Mouse (Mus musculus) midbrain, postnatal 0 days (tissue): ENCODE measurements at regions not wholly inside any gene's neighbourhood (a gene's known extent, or its start where the extent isn't known, plus 50 kb on each side); places are given as distances from the start of the nearest gene placed in this dataset.
"Not testable (repeated sequence)": the region's sequence is repeated elsewhere in the genome, so short reads cannot be mapped to it uniquely, and the experiment has no call there.

Experiments used
- ATAC-seq: fragments of 200-750 bp; cut with Nextera tagmentation; 2 replicates; pipeline ENCODE4 v1.8.0; 2017; ENCODE audit warnings: moderate number of reproducible peaks, mild to moderate bottlenecking, moderate TSS enrichment, moderate library complexity; ENCODE audit not compliant: low FRiP score
- DNase-seq: peaks from one replicate; pipeline ENCODE4 v3.0.0-alpha.2; 2015; ENCODE audit warnings: low spot score
- H3K27ac ChIP-seq: fragments of 300-500 bp; sonication (generic); 2 replicates; pipeline ENCODE4 v1.5.1; 2014; ENCODE audit warnings: low read depth, mild to moderate bottlenecking, low read length, mixed read lengths
- H3K27me3 ChIP-seq: fragments of 300-500 bp; sonication (generic); 2 replicates; pipeline ENCODE4 v1.6.1; 2014; ENCODE audit warnings: low read length, control low read depth, mixed read lengths; ENCODE audit not compliant: insufficient read depth
- H3K36me3 ChIP-seq: fragments of 300-500 bp; sonication (generic); 2 replicates; pipeline ENCODE4 v1.6.1; 2014; ENCODE audit warnings: low read length, control low read depth, mixed read lengths; ENCODE audit not compliant: insufficient read depth
- H3K4me1 ChIP-seq: fragments of 300-500 bp; sonication (generic); 2 replicates; pipeline ENCODE4 v1.6.1; 2014; ENCODE audit warnings: mild to moderate bottlenecking, control low read depth, antibody characterized with exemption, low read length, mixed read lengths; ENCODE audit not compliant: insufficient read depth
- H3K4me2 ChIP-seq: fragments of 300-500 bp; sonication (generic); 2 replicates; pipeline ENCODE4 v1.6.1; 2014; ENCODE audit warnings: low read depth, mild to moderate bottlenecking, low read length, mixed read lengths; ENCODE audit not compliant: poor library complexity, severe bottlenecking
- H3K4me3 ChIP-seq: fragments of 300-500 bp; sonication (generic); 2 replicates; pipeline ENCODE4 v1.5.1; 2014; ENCODE audit warnings: low read depth, mild to moderate bottlenecking, low read length, moderate library complexity
- H3K9ac ChIP-seq: fragments of 300-500 bp; sonication (generic); replicated peaks from 2 replicates; pipeline ENCODE4 v1.6.1; 2014; ENCODE audit warnings: mild to moderate bottlenecking, low read length, moderate library complexity, mixed read lengths; ENCODE audit not compliant: poor library complexity, severe bottlenecking
- H3K9me3 ChIP-seq: fragments of 300-500 bp; sonication (generic); 2 replicates; pipeline ENCODE4 v1.6.1; 2016; ENCODE audit warnings: low read length, control low read depth
- CTCF ChIP-seq: IDR thresholded peaks from 2 replicates; pipeline ENCODE4 v1.5.1; 2016; ENCODE audit warnings: antibody characterized with exemption, mild to moderate bottlenecking
- WGBS: fragments of 180-500 bp; shearing (Covaris S2); extraction: QIAGEN DNeasy Blood & Tissue Kit; methylation state at CpG from one replicate; pipeline ENCODE4 v1.1.7; 2014; 5-methylcytosine and 5-hydroxymethylcytosine counted together

- DNase-seq = no peak
- no peak overlapping the region for H3K27ac ChIP-seq
- no peak overlapping the region for H3K4me2 ChIP-seq
- no peak overlapping the region for H3K4me3 ChIP-seq
- TF ChIP-seq CTCF = no peak
- no peaks in the 10 kb centered on the region for H3K9me3 ChIP-seq
- no peak overlapping the region for H3K9ac ChIP-seq
- no peaks in the 10 kb centered on the region for H3K4me1 ChIP-seq
- H3K27me3 ChIP-seq = no peaks in the 10 kb centered on the region
- no peak for ATAC-seq
- no peaks in the 10 kb centered on the region for H3K36me3 ChIP-seq
- 46% methylated on average over 5 of the region's 5 CpGs for WGBS
Measured at GRCm38 (mm10) chr5:4335683-4336082, 143.5 kb downstream of the Mterf1b start.

- TF ChIP-seq CTCF = no peak
- Histone ChIP-seq H3K27me3 (no peaks in the 10 kb centered on the region), H3K9ac (no peak overlapping the region), H3K4me3 (no peak overlapping the region), H3K4me2 (no peak overlapping the region), H3K4me1 (no peaks in the 10 kb centered on the region), H3K9me3 (no peaks in the 10 kb centered on the region), H3K36me3 (no peaks in the 10 kb centered on the region), H3K27ac (no peak overlapping the region)
- 32% methylated on average over 6 of the region's 6 CpGs for WGBS
- no peak for ATAC-seq
- no peak for DNase-seq
Measured at GRCm38 (mm10) chr5:4341956-4342355, 149.8 kb downstream of the Mterf1b start.

GRCm38 (mm10) chr5:4344458-4344857 lies 152.3 kb downstream of the Mterf1b start:
- no peak for TF ChIP-seq CTCF

GRCm38 (mm10) chr5:4348334-4348733 lies 156.2 kb downstream of the Mterf1b start:
- Histone ChIP-seq H3K4me1 (no peaks in the 10 kb centered on the region), H3K9ac (no peak overlapping the region), H3K27me3 (no peaks in the 10 kb centered on the region), H3K36me3 (no peaks in the 10 kb centered on the region), H3K4me3 (no peak overlapping the region), H3K4me2 (no peak overlapping the region), H3K27ac (no peak overlapping the region), H3K9me3 (no peaks in the 10 kb centered on the region)
- 81% methylated on average over 4 of the region's 4 CpGs for WGBS
- no peak for TF ChIP-seq CTCF
- DNase-seq (no peak), ATAC-seq (no peak)

More at GRCm38 (mm10) chr5:4344458-4344857, 152.3 kb downstream of the Mterf1b start:
- ATAC-seq (no peak), DNase-seq (no peak)
- Histone ChIP-seq H3K27me3 (no peaks in the 10 kb centered on the region), H3K9me3 (no peaks in the 10 kb centered on the region), H3K27ac (no peak overlapping the region), H3K36me3 (no peaks in the 10 kb centered on the region), H3K4me3 (no peak overlapping the region), H3K9ac (no peak overlapping the region), H3K4me1 (no peaks in the 10 kb centered on the region), H3K4me2 (no peak overlapping the region)
- WGBS = 95% methylated on average over 2 of the region's 2 CpGs

- DNase-seq (no peak), ATAC-seq (no peak)
- Histone ChIP-seq H3K27ac (no peak overlapping the region), H3K9ac (no peak overlapping the region), H3K36me3 (no peaks in the 10 kb centered on the region), H3K4me3 (no peak overlapping the region), H3K4me2 (no peak overlapping the region), H3K27me3 (no peaks in the 10 kb centered on the region), H3K9me3 (no peaks in the 10 kb centered on the region), H3K4me1 (no peaks in the 10 kb centered on the region)
- WGBS = 72% methylated on average over 2 of the region's 2 CpGs
- TF ChIP-seq CTCF = no peak
Measured at GRCm38 (mm10) chr5:4349943-4350342, 157.8 kb downstream of the Mterf1b start.

GRCm38 (mm10) chr5:4355609-4356224 lies 163.6 kb downstream of the Mterf1b start:
- H3K4me2 ChIP-seq = no peak overlapping the region
- H3K36me3 ChIP-seq = no peaks in the 10 kb centered on the region
- H3K4me1 ChIP-seq = no peaks in the 10 kb centered on the region
- ATAC-seq = no peak
- no peak overlapping the region for H3K27ac ChIP-seq
- TF ChIP-seq CTCF = no peak
- H3K9me3 ChIP-seq = no peaks in the 10 kb centered on the region
- H3K27me3 ChIP-seq = no peaks in the 10 kb centered on the region
- no peak for DNase-seq
- no peak overlapping the region for H3K9ac ChIP-seq
- 34% methylated on average over 7 of the region's 7 CpGs for WGBS
- H3K4me3 ChIP-seq = no peak overlapping the region

- H3K9me3 ChIP-seq, DNase-seq, H3K36me3 ChIP-seq, H3K4me1 ChIP-seq, H3K27me3 ChIP-seq, ATAC-seq, H3K4me2 ChIP-seq, H3K27ac ChIP-seq, H3K9ac ChIP-seq, H3K4me3 ChIP-seq: not testable (repeated sequence)
Measured at GRCm38 (mm10) chr5:4356555-4357273, 164.5 kb downstream of the Mterf1b start.

- H3K36me3 ChIP-seq, H3K27me3 ChIP-seq, H3K4me3 ChIP-seq, ATAC-seq, H3K9ac ChIP-seq, DNase-seq, H3K4me2 ChIP-seq, H3K9me3 ChIP-seq, H3K27ac ChIP-seq, H3K4me1 ChIP-seq: not testable (repeated sequence)
- 92% methylated on average over 6 of the region's 6 CpGs for WGBS
Measured at GRCm38 (mm10) chr5:4361547-4361946, 169.4 kb downstream of the Mterf1b start.

- not testable (repeated sequence) for DNase-seq, H3K27ac ChIP-seq, H3K9ac ChIP-seq, ATAC-seq, H3K4me3 ChIP-seq, H3K36me3 ChIP-seq, H3K9me3 ChIP-seq, H3K4me2 ChIP-seq, H3K4me1 ChIP-seq, H3K27me3 ChIP-seq
- WGBS = 47% methylated on average over 7 of the region's 7 CpGs
Measured at GRCm38 (mm10) chr5:4384719-4385118, 192.6 kb downstream of the Mterf1b start.
